Mouse (Mus musculus): ENCODE measurements around the gene Ccdc136.
"Not testable (repeated sequence)": the region's sequence is repeated elsewhere in the genome, so short reads cannot be mapped to it uniquely, and the experiment has no call there.

Ccdc136 gene

GRCm38 (mm10) chr6:29395910-29396713 is at the start of gene Ccdc136:
Gene Ccdc136 (plus strand): TSS chr6:29396309.
- peak; percentile 84 to 88 for DNase-seq

DNA sequence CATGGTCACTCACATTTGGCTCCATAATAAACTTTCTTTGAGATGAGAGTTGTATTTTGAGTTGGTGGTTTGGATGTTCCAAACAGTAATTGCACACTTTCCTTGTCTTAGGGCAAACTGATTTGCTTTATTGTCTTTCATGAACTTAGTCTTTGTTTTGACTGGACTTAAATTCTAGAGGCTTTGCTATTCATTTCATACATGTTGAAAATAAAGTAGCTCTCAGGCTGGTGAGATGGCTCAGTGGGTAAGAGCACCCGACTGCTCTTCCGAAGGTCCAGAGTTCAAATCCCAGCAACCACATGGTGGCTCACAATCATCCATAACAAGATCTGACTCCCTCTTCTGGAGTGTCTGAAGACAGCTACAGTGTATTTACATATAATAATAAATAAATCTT is 49.6 kb upstream of the Ccdc136 start:
- not testable (repeated sequence) for DNase-seq

DNA sequence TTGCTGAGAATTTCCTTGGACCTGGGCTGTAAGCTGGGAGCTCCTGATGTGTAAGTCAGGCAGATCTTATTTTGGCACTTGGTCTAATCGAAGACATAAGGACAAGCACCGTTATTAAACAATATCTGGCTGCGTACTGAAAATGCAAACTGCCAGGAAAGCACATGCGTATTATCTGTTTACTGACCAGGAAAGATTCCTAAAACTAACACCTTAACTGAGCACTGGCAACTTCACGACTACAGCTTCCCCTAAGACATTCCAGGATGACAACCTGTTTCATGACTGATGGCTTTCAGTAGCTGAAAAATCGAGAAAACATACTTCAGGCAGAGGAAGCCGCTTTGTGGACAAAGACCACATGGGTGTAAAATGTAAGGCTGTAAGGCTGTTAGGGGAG is 48.9 kb upstream of the Ccdc136 start:
- DNase-seq = no peak

DNA sequence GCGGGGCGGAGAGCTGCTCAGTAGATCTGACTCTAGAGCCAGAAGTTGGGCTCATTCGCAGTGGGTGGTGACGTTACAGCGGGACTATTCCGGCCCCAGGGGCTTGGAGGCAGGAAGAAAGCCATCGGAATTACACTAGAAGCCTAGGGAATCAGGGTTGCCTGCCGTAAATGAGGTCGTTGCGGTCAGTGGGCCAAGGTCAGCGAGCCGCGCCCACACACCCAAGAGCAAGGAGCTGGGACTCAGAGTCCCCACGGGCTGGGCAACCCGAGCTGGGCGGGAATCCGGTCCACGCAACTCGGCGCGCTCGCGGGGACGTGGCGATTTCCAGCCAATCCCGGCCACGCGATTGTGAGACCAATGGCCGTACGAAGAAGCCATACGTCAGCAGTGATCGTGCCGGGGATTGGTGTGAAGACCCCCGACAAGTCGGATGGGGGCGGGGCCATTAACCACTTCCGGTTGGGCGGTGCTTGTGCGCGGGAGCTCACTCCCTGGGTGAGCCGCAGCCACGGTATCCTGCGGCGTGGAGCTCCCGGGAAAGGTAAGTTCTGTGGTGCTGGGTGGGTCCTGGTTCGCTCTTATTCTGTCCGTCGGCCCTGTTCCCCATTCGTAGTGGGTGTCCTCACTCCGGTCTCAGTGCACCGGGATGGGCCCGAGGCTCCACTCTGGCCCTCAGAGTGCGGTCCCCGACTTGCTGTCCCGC is 48.3 kb upstream of the Ccdc136 start, which contains the start of gene Calu:
Calu (plus strand) TSS at position 405 of the 706 bp plus-strand sequence.
- DNase-seq = peak; percentile 100

DNA sequence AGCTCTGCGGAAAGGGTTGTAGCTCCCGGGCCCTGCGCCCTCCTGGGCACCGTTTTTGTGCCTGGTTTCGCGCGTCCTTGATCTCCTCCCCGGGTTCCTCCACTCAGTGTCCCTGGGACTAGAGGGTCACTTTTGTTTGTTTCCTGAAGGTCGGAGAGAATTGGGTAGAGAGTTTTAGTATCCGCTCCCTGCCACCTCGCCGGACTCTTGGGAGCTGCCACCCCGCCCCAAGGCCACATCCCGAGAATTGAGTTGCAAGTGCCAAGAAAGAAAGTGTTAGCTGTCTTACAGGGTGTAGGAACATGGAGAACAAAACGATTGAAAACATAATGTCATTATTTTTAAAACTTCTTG is 47.8 kb upstream of the Ccdc136 start:
- no peak for DNase-seq

GRCm38 (mm10) chr6:29351613-29352012 is 44.5 kb upstream of the Ccdc136 start:
- DNase-seq = peak in 1 of 2 experiments; percentile 18

GRCm38 (mm10) chr6:29352816-29353215 is 43.3 kb upstream of the Ccdc136 start:
- no peak for DNase-seq

DNA sequence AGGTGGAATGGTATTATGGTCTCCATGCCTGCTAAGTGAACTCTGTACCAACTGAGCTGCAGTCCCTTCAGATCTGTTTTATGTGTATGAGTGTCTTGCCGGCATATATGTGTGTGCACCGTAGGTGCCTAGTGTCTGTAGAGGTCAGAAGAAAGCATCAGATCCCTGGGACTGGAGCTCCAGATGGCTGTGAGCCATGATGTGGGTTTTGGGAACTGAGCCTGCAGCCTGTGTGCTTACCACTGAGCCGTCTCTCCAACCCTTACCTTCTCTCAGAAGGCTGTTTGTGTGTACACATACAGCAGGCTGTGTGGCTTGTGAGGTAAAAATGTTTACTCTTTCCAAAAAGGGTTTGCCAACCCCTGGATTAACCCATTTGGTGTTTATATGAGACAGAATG is 36.7 kb upstream of the Ccdc136 start:
- peak in 1 of 2 experiments; percentile 30 for DNase-seq

DNA sequence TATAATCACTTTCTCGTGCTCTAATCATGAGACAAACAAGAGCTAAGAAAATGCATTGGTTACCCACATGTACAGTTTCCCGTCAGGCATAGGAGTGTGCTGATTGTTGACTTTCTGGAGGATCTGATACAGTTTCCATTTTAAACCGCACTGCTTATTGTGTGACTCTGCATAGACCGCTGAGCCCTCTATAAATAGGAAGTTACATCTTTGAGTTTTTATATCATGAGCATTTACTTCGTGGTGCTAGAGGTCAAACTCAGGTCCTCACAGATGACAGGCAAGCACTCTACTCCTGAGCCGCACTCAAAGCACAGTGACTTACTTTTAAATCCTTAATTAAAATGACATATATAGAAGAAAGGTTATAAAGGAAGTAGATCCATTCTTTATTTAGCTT is 35.9 kb upstream of the Ccdc136 start:
- DNase-seq = no peak

GRCm38 (mm10) chr6:29362246-29363128 is 33.6 kb upstream of the Ccdc136 start:
- peak; percentile 57 to 60 for DNase-seq

- no peak for DNase-seq
Measured at GRCm38 (mm10) chr6:29363129-29363515, 33.0 kb upstream of the Ccdc136 start.

GRCm38 (mm10) chr6:29365277-29365676 is 30.8 kb upstream of the Ccdc136 start:
- DNase-seq = no peak

GRCm38 (mm10) chr6:29377386-29377785 is 18.7 kb upstream of the Ccdc136 start:
- DNase-seq = peak; percentile 53 to 63

DNA sequence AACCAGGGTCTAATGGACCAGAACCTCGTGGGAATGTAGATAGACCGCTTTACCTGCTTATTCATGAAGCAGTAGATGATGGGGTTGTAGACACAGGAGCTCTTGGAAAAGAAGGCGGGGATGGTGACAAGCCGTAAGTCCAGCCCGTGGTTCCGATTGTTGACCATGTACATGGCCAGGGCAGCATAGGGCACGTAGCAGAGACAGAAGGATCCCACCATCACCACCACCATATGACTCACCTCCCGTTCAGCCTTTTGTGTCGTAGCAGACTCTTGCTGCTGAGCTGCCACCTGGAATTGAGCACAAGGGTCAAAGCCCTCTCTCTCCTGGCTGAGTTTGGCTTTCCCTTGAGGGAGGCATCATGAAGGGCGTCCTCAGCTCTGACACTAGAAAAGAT is 17.4 kb upstream of the Ccdc136 start:
- DNase-seq = no peak

DNA sequence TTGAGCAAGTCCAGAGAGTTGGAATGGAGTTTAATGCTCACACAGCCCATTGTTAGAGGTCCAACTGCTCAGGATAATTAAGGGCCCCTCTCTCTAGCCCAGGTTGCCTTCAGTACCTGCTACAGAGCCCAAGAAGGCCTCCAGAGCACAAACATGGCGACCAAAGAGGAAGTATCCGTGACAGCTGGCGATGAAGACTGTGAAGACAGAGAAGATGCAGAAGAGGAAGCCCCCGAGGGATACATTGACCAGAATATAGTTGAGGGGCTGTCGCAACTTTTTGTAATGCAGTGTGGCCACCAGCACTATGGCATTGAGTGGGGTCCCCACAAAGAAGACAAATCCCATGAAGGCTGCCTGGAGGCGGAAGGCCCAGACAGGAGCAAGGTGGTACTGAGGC is 16.2 kb upstream of the Ccdc136 start:
- DNase-seq = no peak

DNA sequence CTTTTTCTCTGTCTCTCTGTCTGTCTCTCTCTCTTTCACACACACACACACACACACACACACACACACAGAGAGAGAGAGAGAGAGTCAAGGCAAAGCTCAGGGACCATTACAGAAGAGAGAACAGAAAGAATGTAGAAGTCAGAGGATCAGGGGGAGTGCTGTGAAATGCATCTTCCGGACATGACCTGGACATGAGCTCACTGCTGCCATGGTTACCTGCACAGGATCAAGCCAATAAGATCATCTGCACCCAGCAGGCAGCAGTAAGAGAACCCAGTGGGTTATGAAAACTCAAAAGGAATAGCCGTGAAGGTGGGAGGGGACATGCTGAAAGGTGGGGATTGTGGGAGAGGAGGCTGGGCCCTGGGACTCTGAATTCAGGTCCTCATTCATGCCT is 13.7 kb upstream of the Ccdc136 start:
- peak; percentile 36 to 41 for DNase-seq

- DNase-seq = peak in 1 of 2 experiments; percentile 57
Measured at GRCm38 (mm10) chr6:29388052-29388518, 8.0 kb upstream of the Ccdc136 start, which contains the start of gene Opn1sw. Gene Opn1sw (minus strand): TSS chr6:29388468.

- peak; percentile 98 for DNase-seq
Measured at GRCm38 (mm10) chr6:29388606-29389080, 7.5 kb upstream of the Ccdc136 start.

GRCm38 (mm10) chr6:29389425-29389824 is 6.7 kb upstream of the Ccdc136 start:
- DNase-seq = peak; percentile 32 to 40

GRCm38 (mm10) chr6:29390500-29390899 is 5.6 kb upstream of the Ccdc136 start:
- not testable (repeated sequence) for DNase-seq

GRCm38 (mm10) chr6:29391241-29391640 is 4.9 kb upstream of the Ccdc136 start:
- DNase-seq = not testable (repeated sequence)

DNA sequence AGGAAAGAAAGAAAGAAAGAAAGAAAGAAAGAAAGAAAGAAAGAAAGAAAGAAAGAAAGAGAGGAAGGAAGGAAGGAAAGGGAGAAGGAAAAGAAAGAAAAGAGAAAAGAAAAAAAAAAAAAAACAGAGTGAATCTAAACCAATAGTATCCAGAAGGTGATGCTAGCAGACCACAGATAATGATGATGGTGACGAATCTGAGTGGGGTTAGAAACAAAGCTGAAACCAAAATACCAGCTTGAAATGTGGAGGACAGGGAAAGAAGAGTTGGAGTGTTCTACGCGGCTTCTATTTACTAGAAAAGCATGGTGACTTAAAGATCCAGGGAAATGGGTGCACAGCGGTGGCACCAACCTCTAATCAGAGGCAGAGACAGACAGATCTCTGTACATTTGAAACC is 4.3 kb upstream of the Ccdc136 start:
- no peak for DNase-seq

DNA sequence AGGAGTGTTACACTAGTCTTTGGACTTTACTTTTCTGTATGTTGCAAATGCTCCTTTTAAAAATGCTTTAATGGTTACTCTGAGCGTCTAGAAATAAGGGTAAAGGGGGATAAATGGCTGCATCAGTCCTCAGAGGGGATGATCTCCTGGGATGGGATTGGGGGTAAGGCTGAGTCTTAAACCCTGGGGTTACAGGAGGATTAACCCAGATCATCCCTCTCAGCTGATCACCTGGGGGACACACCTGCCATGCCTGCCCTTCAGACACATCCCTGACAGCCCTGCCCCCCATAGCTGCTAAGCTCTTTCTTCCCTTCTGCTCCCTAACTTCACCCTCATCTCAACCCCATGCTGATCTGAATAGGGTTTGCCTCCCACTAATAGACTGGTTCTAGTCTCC is 1.8 kb upstream of the Ccdc136 start:
- no peak for DNase-seq
